Mouse (Mus musculus): ENCODE results near the gene Klrg2. TPM values are rescaled to one million over a fixed set of nuclear protein-coding genes. Genes with fewer than 3 reads are reported as not detected.
A peak's percentile ranks its signal among the peaks of the same experiment; 100 is the strongest.

Gene Klrg2
- total and polyA plus RNA-seq, 2 experiments from 2014 or later = 0.48 to 0.73 TPM

- H3K27ac ChIP-seq = no peak overlapping the region
Observed at GRCm38 (mm10) chr6:38622406-38622805, 14.6 kb downstream of the Klrg2 start.

DNA sequence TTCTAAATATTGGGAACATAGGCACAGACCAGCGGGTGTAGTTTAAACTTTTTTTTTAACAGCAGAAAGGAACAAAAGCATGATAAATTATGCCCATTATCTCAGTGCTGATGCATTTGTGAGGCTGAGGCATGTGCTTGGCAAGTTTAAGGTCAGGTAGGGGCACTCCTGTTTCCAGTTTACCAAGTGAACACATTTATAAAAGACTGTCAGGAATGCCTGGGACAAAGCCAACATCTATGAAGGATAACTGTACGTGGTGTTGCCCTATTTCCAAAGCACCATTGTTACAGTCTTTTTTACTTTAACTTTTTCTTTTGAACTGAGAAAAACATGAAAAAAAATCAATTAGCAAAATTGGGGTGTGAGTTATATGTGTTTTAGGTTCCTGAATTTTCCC is 27.1 kb downstream of the Klrg2 start:
- Histone ChIP-seq H3K9me3 (ENCODE audit: low read length) (no peaks in the 10 kb centered on the region), H3K9ac (replicated peaks; ENCODE audit: low read length) (no peak overlapping the region), H3K4me3 (ENCODE audit: low read length) (no peak overlapping the region), H3K4me2 (ENCODE audit: low read depth, low read length) (no peak overlapping the region), H3K27ac (no peak overlapping the region), H3K27me3 (ENCODE audit: insufficient read depth, low read length) (no peaks in the 10 kb centered on the region), H3K4me1 (ENCODE audit: insufficient read depth, low read length) (no peaks in the 10 kb centered on the region), H3K36me3 (ENCODE audit: insufficient read depth, low read length) (no peaks in the 10 kb centered on the region)
- DNase-seq (ENCODE audit: low spot score) = no peak
- TF ChIP-seq CTCF (IDR thresholded peaks at IDR 0.05; ENCODE audit: low read depth) = no peak
- WGBS = 77% methylated on average over 2 of the region's 2 CpGs
- ATAC-seq = no peak

More at GRCm38 (mm10) chr6:38622406-38622805, 14.6 kb downstream of the Klrg2 start:
- no peak overlapping the region for H3K9ac ChIP-seq (replicated peaks; ENCODE audit: low read length)
- H3K4me1 ChIP-seq (ENCODE audit: insufficient read depth, low read length) = no peaks in the 10 kb centered on the region
- peaks cover 3% of the 10 kb centered on the region; the same call in 1 of the 2 replicates for H3K9me3 ChIP-seq (ENCODE audit: low read length)
- no peak for TF ChIP-seq CTCF (IDR thresholded peaks at IDR 0.05; ENCODE audit: low read depth)
- no peak overlapping the region for H3K4me3 ChIP-seq (ENCODE audit: low read length)
- DNase-seq (ENCODE audit: low spot score) (no peak), ATAC-seq (no peak)
- H3K4me2 ChIP-seq (ENCODE audit: low read depth, low read length) = no peak overlapping the region
- H3K27me3 ChIP-seq (ENCODE audit: insufficient read depth, low read length) = no peaks in the 10 kb centered on the region
- 86% methylated on average over 1 of the region's 1 CpGs for WGBS
- peaks cover 4% of the 10 kb centered on the region; the same call in 1 of the 2 replicates for H3K36me3 ChIP-seq (ENCODE audit: insufficient read depth, low read length)

DNA sequence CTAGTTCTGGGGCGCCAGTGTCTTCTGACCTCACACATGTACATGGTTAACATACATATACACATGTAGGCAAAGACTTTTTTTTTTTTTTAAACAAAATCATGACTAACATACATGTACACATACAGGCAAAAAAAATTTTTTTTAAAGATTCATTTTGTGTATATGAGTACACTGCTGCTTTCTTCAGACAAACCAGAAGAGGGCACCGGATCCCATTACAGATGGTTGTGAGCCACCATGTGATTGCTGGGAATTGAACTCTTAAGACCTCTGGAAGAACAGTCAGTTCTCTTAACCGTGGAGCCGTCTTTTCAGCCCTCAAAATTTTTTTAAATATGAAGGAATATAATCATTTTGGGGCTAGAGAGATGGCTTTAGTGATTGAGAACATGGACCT is 39.6 kb downstream of the Klrg2 start:
- Histone ChIP-seq H3K4me3 (ENCODE audit: low read length) (no peak overlapping the region), H3K27me3 (ENCODE audit: insufficient read depth, low read length) (no peaks in the 10 kb centered on the region), H3K36me3 (ENCODE audit: insufficient read depth, low read length) (peaks cover 16% of the 10 kb centered on the region), H3K4me1 (ENCODE audit: insufficient read depth, low read length) (no peaks in the 10 kb centered on the region), H3K9me3 (ENCODE audit: low read length) (no peaks in the 10 kb centered on the region), H3K9ac (replicated peaks; ENCODE audit: low read length) (no peak overlapping the region), H3K4me2 (ENCODE audit: low read depth, low read length) (no peak overlapping the region), H3K27ac (no peak overlapping the region)
- TF ChIP-seq CTCF (IDR thresholded peaks at IDR 0.05; ENCODE audit: low read depth) = peak; percentile 17; the same call in 1 of the 2 replicates
- DNase-seq (ENCODE audit: low spot score) (no peak), ATAC-seq (no peak)
- WGBS = 92% methylated on average over 4 of the region's 4 CpGs

DNA sequence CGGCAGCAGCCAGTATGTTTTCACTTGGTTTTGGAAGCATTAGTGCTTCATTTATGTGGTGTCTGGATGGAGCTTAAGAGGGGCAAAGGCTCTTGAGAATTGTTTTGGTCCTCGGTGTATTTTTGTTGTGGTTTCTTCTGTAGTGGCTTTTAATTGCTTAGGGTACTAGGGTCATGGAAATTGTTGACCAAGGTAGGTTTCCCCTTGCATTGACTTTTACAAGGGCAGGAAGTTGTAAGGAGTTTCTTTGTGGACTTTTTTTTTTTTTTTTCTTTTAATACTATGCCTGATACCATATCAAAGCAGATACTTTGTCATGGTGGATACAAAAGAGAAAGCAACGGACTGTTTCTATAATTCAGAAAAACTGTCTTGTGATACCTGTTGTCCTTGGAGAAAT is 55.3 kb downstream of the Klrg2 start:
- TF ChIP-seq CTCF (IDR thresholded peaks at IDR 0.05; ENCODE audit: low read depth) = no peak
- no peak overlapping the region for H3K27ac ChIP-seq
- peaks cover 16% of the 10 kb centered on the region for H3K36me3 ChIP-seq (ENCODE audit: insufficient read depth, low read length)

GRCm38 (mm10) chr6:38580112-38580857 is 56.8 kb downstream of the Klrg2 start:
- Histone ChIP-seq H3K36me3 (ENCODE audit: insufficient read depth, low read length) (peaks cover 7% of the 10 kb centered on the region; the same call in 1 of the 2 replicates), H3K9ac (replicated peaks; ENCODE audit: low read length) (no peak overlapping the region), H3K4me2 (ENCODE audit: low read depth, low read length) (no peak overlapping the region), H3K9me3 (ENCODE audit: low read length) (no peaks in the 10 kb centered on the region), H3K27me3 (ENCODE audit: insufficient read depth, low read length) (no peaks in the 10 kb centered on the region), H3K4me3 (ENCODE audit: low read length) (no peak overlapping the region), H3K27ac (no peak overlapping the region), H3K4me1 (ENCODE audit: insufficient read depth, low read length) (no peaks in the 10 kb centered on the region)
- DNase-seq (ENCODE audit: low spot score) (no peak), ATAC-seq (no peak)
- TF ChIP-seq CTCF (IDR thresholded peaks at IDR 0.05; ENCODE audit: low read depth) = no peak
- 93% methylated on average over 3 of the region's 3 CpGs for WGBS

More for the DNA sequence above, 55.3 kb downstream of the Klrg2 start:
- Histone ChIP-seq H3K4me2 (ENCODE audit: low read depth, low read length) (no peak overlapping the region), H3K9ac (replicated peaks; ENCODE audit: low read length) (no peak overlapping the region), H3K9me3 (ENCODE audit: low read length) (no peaks in the 10 kb centered on the region), H3K4me1 (ENCODE audit: insufficient read depth, low read length) (no peaks in the 10 kb centered on the region), H3K27me3 (ENCODE audit: insufficient read depth, low read length) (no peaks in the 10 kb centered on the region), H3K4me3 (ENCODE audit: low read length) (no peak overlapping the region)
- DNase-seq (ENCODE audit: low spot score) (no peak), ATAC-seq (no peak)
- WGBS = 93% methylated on average over 3 of the region's 3 CpGs

- H3K9me3 ChIP-seq (ENCODE audit: low read length) = no peaks in the 10 kb centered on the region
- WGBS = 90% methylated on average over 2 of the region's 2 CpGs
- H3K4me3 ChIP-seq (ENCODE audit: low read length) = no peak overlapping the region
- no peak for DNase-seq (ENCODE audit: low spot score)
- no peak for ATAC-seq
- no peaks in the 10 kb centered on the region for H3K27me3 ChIP-seq (ENCODE audit: insufficient read depth, low read length)
- H3K9ac ChIP-seq (replicated peaks; ENCODE audit: low read length) = no peak overlapping the region
- H3K4me2 ChIP-seq (ENCODE audit: low read depth, low read length) = no peak overlapping the region
- no peaks in the 10 kb centered on the region for H3K4me1 ChIP-seq (ENCODE audit: insufficient read depth, low read length)
- no peak overlapping the region for H3K27ac ChIP-seq
- TF ChIP-seq CTCF (IDR thresholded peaks at IDR 0.05; ENCODE audit: low read depth) = no peak
- peaks cover 16% of the 10 kb centered on the region; the same call in 1 of the 2 replicates for H3K36me3 ChIP-seq (ENCODE audit: insufficient read depth, low read length)
Observed at GRCm38 (mm10) chr6:38576096-38576495, 60.9 kb downstream of the Klrg2 start.

Other genes with a start within 250 kb of the Klrg2 start
- 22.5 and 25.1 TPM in 2 replicates for gene Ubn2, start 203.3 kb downstream of the Klrg2 start, total RNA-seq (2014; rRNA removed)
- gene Ubn2, start 203.3 kb downstream of the Klrg2 start, polyA plus RNA-seq (2015; fragmentation: Nextera tagmentation; extraction: Ambion mirVana) = 12.3 and 14.2 TPM in 2 replicates
- 22.5 and 55.8 TPM in 2 replicates for gene Fmc1, start 103.7 kb downstream of the Klrg2 start, total RNA-seq (2014; rRNA removed)
- gene Fmc1, start 103.7 kb downstream of the Klrg2 start, polyA plus RNA-seq (2015; fragmentation: Nextera tagmentation; extraction: Ambion mirVana) = 256 and 260 TPM in 2 replicates
- 45.0 and 54.3 TPM in 2 replicates for gene Luc7l2, start 85.9 kb downstream of the Klrg2 start, total RNA-seq (2014; rRNA removed)
- gene Luc7l2, start 85.9 kb downstream of the Klrg2 start, polyA plus RNA-seq (2015; fragmentation: Nextera tagmentation; extraction: Ambion mirVana) = 36.7 and 44.4 TPM in 2 replicates
- 114 and 143 TPM in 2 replicates for gene Clec2l, start 25.8 kb upstream of the Klrg2 start, total RNA-seq (2014; rRNA removed)
- gene Clec2l, start 25.8 kb upstream of the Klrg2 start, polyA plus RNA-seq (2015; fragmentation: Nextera tagmentation; extraction: Ambion mirVana) = 50.9 and 53.0 TPM in 2 replicates
- 2.0 and 4.3 TPM in 2 replicates for gene Tbxas1, start 238.2 kb upstream of the Klrg2 start, total RNA-seq (2014; rRNA removed)
- gene Tbxas1, start 238.2 kb upstream of the Klrg2 start, polyA plus RNA-seq (2015; fragmentation: Nextera tagmentation; extraction: Ambion mirVana) = 2.1 and 2.4 TPM in 2 replicates
- gene Hipk2, start 238.9 kb upstream of the Klrg2 start, total RNA-seq (2014; rRNA removed) = 60.3 and 67.8 TPM in 2 replicates
- gene Hipk2, start 238.9 kb upstream of the Klrg2 start, polyA plus RNA-seq (2015; fragmentation: Nextera tagmentation; extraction: Ambion mirVana) = 24.9 and 25.3 TPM in 2 replicates

All from hindbrain, postnatal 0 days (tissue).